Mouse (Mus musculus) CH12.LX (cell line): ENCODE measurements at regions not wholly inside any gene's neighbourhood (a gene's known extent, or its start where the extent isn't known, plus 50 kb on each side); places are given as distances from the start of the nearest gene placed in this dataset.

Source experiments
- DNase-seq: peaks from one replicate; pipeline ENCODE4 v3.0.0-alpha.2; 2013; ENCODE audit errors: extremely low read depth
- H3K27ac ChIP-seq: 2 replicates; pipeline ENCODE4 v1.5.1; 2012; ENCODE audit warnings: low read depth, mild to moderate bottlenecking, control low read depth, moderate library complexity; ENCODE audit not compliant: insufficient read depth
- H3K27me3 ChIP-seq: replicated peaks from 2 replicates; pipeline ENCODE3; 2012; ENCODE audit warnings: inconsistent platforms
- H3K36me3 ChIP-seq, 2 experiments: replicated peaks in 1 of 2; 2 replicates each; pipeline versions ENCODE3 to v1.6.1; 2012; ENCODE audit warnings: inconsistent platforms in 1 of 2, low read length in 1 of 2, mild to moderate bottlenecking in 1 of 2, mixed read lengths in 1 of 2, moderate library complexity in 1 of 2; ENCODE audit not compliant: control insufficient read depth in 1 of 2, insufficient read depth in 1 of 2
- H3K4me1 ChIP-seq, 2 experiments: 2 replicates each; pipeline ENCODE4 v1.6.1; 2012; ENCODE audit warnings: inconsistent platforms in 1 of 2, moderate library complexity in 1 of 2; ENCODE audit not compliant: insufficient read depth in 2 of 2, control insufficient read depth in 1 of 2
- H3K4me2 ChIP-seq: 2 replicates; pipeline ENCODE4 v1.6.1; 2012; ENCODE audit warnings: low read depth, mild to moderate bottlenecking, control low read depth; ENCODE audit not compliant: poor library complexity, insufficient read depth, severe bottlenecking
- H3K4me3 ChIP-seq, 3 experiments: fragments of 150-350 bp in 1 of 3; sonication (generic) in 1 of 3; replicated peaks in 1 of 3; 2 replicates each; pipeline versions ENCODE3 to v1.5.1; 2011 to 2012; ENCODE audit warnings: low read depth in 2 of 3, low read length in 2 of 3, mild to moderate bottlenecking in 2 of 3, moderate library complexity in 2 of 3, control low read depth in 1 of 3, improper control_type of control experiment in 1 of 3, inconsistent platforms in 1 of 3, mixed read lengths in 1 of 3; ENCODE audit not compliant: poor library complexity in 1 of 3
- H3K79me2 ChIP-seq: replicated peaks from 2 replicates; pipeline ENCODE4 v1.6.1; 2012; ENCODE audit warnings: mild to moderate bottlenecking, moderate library complexity; ENCODE audit not compliant: control insufficient read depth, poor library complexity, insufficient read depth, severe bottlenecking; ENCODE audit errors: extremely low read depth
- H3K9ac ChIP-seq: 2 replicates; pipeline ENCODE4 v1.6.1; 2012; ENCODE audit warnings: low read depth, mild to moderate bottlenecking, control low read depth, moderate library complexity; ENCODE audit not compliant: insufficient read depth
- H3K9me3 ChIP-seq: replicated peaks from 2 replicates; pipeline ENCODE3; 2012; ENCODE audit warnings: low read length, inconsistent platforms, mixed read lengths
- BHLHE40 ChIP-seq: IDR thresholded peaks from 2 replicates; pipeline ENCODE4 v1.6.1; 2011; ENCODE audit warnings: mild to moderate bottlenecking, low read depth, low read length, improper control_type of control experiment
- CTCF ChIP-seq, 2 experiments: IDR thresholded peaks in 1 of 2; conservative IDR thresholded peaks in 1 of 2; 2 replicates each; pipeline ENCODE4 v1.5.1; 2011 to 2012; ENCODE audit warnings: low read depth in 2 of 2, low read length in 2 of 2, improper control_type of control experiment in 1 of 2, inconsistent platforms in 1 of 2, mild to moderate bottlenecking in 1 of 2, moderate library complexity in 1 of 2
- ELF1 ChIP-seq: IDR thresholded peaks from 2 replicates; pipeline ENCODE4 v1.6.1; 2014; ENCODE audit warnings: low read depth, mild to moderate bottlenecking, inconsistent platforms, low read length, improper control_type of control experiment
- ETS1 ChIP-seq: conservative IDR thresholded peaks from 2 replicates; pipeline ENCODE4 v1.6.1; 2012; ENCODE audit warnings: low read depth, mild to moderate bottlenecking, inconsistent platforms, low read length, improper control_type of control experiment, moderate library complexity
- GABPA ChIP-seq: IDR thresholded peaks from 2 replicates; pipeline ENCODE4 v1.6.1; 2012; ENCODE audit warnings: low read depth, low read length, improper control_type of control experiment, inconsistent platforms; ENCODE audit not compliant: insufficient replicate concordance
- IRF4 ChIP-seq: IDR thresholded peaks from 2 replicates; pipeline ENCODE4 v1.6.1; 2014; ENCODE audit warnings: low read depth, mild to moderate bottlenecking, inconsistent platforms, low read length, improper control_type of control experiment
- KAT2A ChIP-seq: IDR thresholded peaks from 2 replicates; pipeline ENCODE4 v1.6.1; 2012; ENCODE audit warnings: low read length, improper control_type of control experiment, inconsistent platforms; ENCODE audit not compliant: insufficient replicate concordance
- MEF2A ChIP-seq: IDR thresholded peaks from 2 replicates; pipeline ENCODE4 v1.6.1; 2014; ENCODE audit warnings: low read depth, mild to moderate bottlenecking, inconsistent platforms, low read length, improper control_type of control experiment, borderline replicate concordance
- MYC ChIP-seq: IDR thresholded peaks from 2 replicates; pipeline ENCODE4 v1.6.1; 2011; ENCODE audit warnings: low read depth, mild to moderate bottlenecking, improper control_type of control experiment, low read length
- RAD21 ChIP-seq: IDR thresholded peaks from 2 replicates; pipeline ENCODE4 v1.6.1; 2011; ENCODE audit warnings: low read depth, mild to moderate bottlenecking, low read length, improper control_type of control experiment, moderate library complexity
- TCF12 ChIP-seq: IDR thresholded peaks from 2 replicates; pipeline ENCODE4 v1.6.1; 2014; ENCODE audit warnings: low read depth, mild to moderate bottlenecking, inconsistent platforms, low read length, improper control_type of control experiment
- dilution Hi-C: fragments of 300-500 bp; cut with MboI; formaldehyde crosslinking; loops from 2 replicates; pipeline ENCODE4 v1.14.3; 2020; ENCODE audit warnings: low sequenced_read_pairs; ENCODE audit not compliant: extremely low pct_unique_long_range_greater_than_20kb, extremely low pct_ligation_motif_present
- in situ Hi-C: fragments of 300-500 bp; cut with MboI; formaldehyde crosslinking; loops from 3 replicates; pipeline ENCODE4 v1.14.3; 2019; ENCODE audit warnings: low sequenced_read_pairs, low pct_ligation_motif_present, low pct_unique_long_range_greater_than_20kb, mixed read lengths

GRCm38 (mm10) chr1:184172986-184173385 is 138.9 kb upstream of the 1700056E22Rik start:
- H3K36me3 ChIP-seq: no peaks in the 10 kb centered on the region
- H3K9ac ChIP-seq: no peak overlapping the region
- no peak overlapping the region for H3K27ac ChIP-seq
- no peak overlapping the region for H3K4me2 ChIP-seq
- peak; percentile 13; the same call in 1 of the 2 replicates for TF ChIP-seq TCF12
- TF ChIP-seq KAT2A: no peak
- peaks cover 7 to 40% of the 10 kb centered on the region in 2 experiments for H3K4me1 ChIP-seq
- DNase-seq: no peak
- H3K4me3 ChIP-seq: no peak overlapping the region
- H3K27me3 ChIP-seq: no peaks in the 10 kb centered on the region
- no peaks in the 10 kb centered on the region for H3K79me2 ChIP-seq
- no peaks in the 10 kb centered on the region for H3K9me3 ChIP-seq
- dilution Hi-C loops (no loop called here), in situ Hi-C loops (no loop called here)

DNA sequence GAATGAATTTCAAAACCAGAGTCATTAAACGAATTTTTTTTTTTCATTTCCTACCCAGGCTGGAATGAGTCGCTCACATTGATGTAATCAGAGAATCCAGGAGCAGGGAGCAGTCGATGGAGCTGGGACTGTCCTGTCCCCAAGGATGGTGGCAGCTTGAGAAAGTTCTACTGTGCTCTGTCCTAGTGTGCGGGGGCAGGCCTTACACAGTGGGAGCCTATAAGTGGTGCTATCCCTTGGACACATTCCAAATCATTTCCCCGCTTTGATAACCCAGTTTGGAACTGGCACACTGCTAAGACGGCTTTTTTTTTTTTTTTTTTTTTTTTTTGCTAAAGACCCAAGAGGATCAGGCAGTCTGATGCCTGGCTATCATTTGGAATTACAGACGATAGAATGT is 137.5 kb upstream of the 1700056E22Rik start:
- no peaks in the 10 kb centered on the region for H3K79me2 ChIP-seq
- dilution Hi-C loops (no loop called here), in situ Hi-C loops (no loop called here)
- H3K4me1 ChIP-seq: peaks cover 7 to 40% of the 10 kb centered on the region in 2 experiments
- no peak overlapping the region for H3K27ac ChIP-seq
- no peaks in the 10 kb centered on the region for H3K36me3 ChIP-seq
- H3K9ac ChIP-seq: no peak overlapping the region
- no peaks in the 10 kb centered on the region for H3K9me3 ChIP-seq
- TF ChIP-seq MYC: no peak
- no peak for TF ChIP-seq ETS1
- no peak for TF ChIP-seq ELF1
- no peak for TF ChIP-seq GABPA
- no peak for TF ChIP-seq CTCF (conservative IDR thresholded peaks at IDR 0.05 in 1 of 2, IDR thresholded peaks at IDR 0.05 in 1 of 2; ENCODE audit: low read depth in 2 of 2, low read length in 2 of 2)
- TF ChIP-seq RAD21: no peak
- H3K27me3 ChIP-seq: no peaks in the 10 kb centered on the region
- no peak overlapping the region for H3K4me2 ChIP-seq
- H3K4me3 ChIP-seq: no peak overlapping the region
- DNase-seq: no peak

GRCm38 (mm10) chr1:184170926-184171325 is 136.8 kb upstream of the 1700056E22Rik start:
- H3K4me3 ChIP-seq: no peak overlapping the region
- in situ Hi-C loops: no loop called here
- TF ChIP-seq IRF4 (no peak), BHLHE40 (peak; percentile 68), ELF1 (no peak), ETS1 (no peak), MEF2A (peak; percentile 37; the same call in 1 of the 2 replicates)
- TF ChIP-seq, all 38 proteins: peak for 2
- Histone ChIP-seq H3K4me1 (peaks cover 7 to 40% of the 10 kb centered on the region in 2 experiments), H3K27me3 (no peaks in the 10 kb centered on the region), H3K4me2 (no peak overlapping the region), H3K27ac (no peak overlapping the region), H3K9ac (no peak overlapping the region), H3K9me3 (no peaks in the 10 kb centered on the region), H3K79me2 (no peaks in the 10 kb centered on the region), H3K36me3 (no peaks in the 10 kb centered on the region)
- peak; percentile 30 for DNase-seq
- dilution Hi-C loops: no loop called here
